Mouse (Mus musculus): ENCODE results near the gene Rapgef5.

DNA sequence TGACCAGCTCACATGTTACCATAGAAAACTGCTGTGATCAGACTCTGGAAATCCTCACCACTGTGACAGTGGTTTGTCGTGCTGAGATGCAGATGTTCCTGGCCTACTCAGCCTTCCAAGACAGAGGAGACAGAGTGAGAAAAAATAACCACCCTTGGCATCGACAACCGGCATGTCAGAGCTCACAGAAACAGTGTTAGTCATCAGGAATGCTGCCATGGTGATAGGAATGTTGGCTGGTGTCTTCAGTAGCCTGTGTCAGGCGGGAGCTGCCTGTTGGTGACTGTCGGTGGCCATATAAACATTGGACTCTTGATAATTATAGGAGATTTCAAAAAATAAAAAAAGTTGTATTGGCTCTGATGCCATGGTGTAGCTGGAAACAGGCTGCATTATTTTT lies 48.0 kb upstream of the Rapgef5 start:
- no peak for TF ChIP-seq CTCF (IDR thresholded peaks at IDR 0.05; ENCODE audit: low read depth)
- TF ChIP-seq EP300 (IDR thresholded peaks at IDR 0.05; ENCODE audit: low read depth), result no peak

All from liver, embryonic 14.5 days (tissue).